Mouse (Mus musculus) MEL (cell line): ENCODE data around the gene Emx2.

Source experiments
- CTCF ChIP-seq, 3 experiments: IDR thresholded peaks in 2 of 3; conservative IDR thresholded peaks in 1 of 3; 2 replicates each; pipeline ENCODE4 v1.5.1; 2011 to 2012; ENCODE audit warnings: low read length in 3 of 3, low read depth in 2 of 3, mild to moderate bottlenecking in 2 of 3, improper control_type of control experiment in 1 of 3, inconsistent platforms in 1 of 3, mixed read lengths in 1 of 3, moderate library complexity in 1 of 3; ENCODE audit not compliant: control insufficient read depth in 1 of 3, insufficient read depth in 1 of 3, poor library complexity in 1 of 3, severe bottlenecking in 1 of 3
- MEF2A ChIP-seq: IDR thresholded peaks from 2 replicates; pipeline ENCODE4 v1.6.1; 2014; ENCODE audit warnings: low read depth, mild to moderate bottlenecking, inconsistent platforms, low read length, improper control_type of control experiment; ENCODE audit not compliant: poor library complexity, insufficient replicate concordance, severe bottlenecking; ENCODE audit errors: extremely low read depth
- POLR2A ChIP-seq, 2 experiments: IDR thresholded peaks; 2 replicates each; pipeline ENCODE4 v1.6.1; 2011 to 2012; ENCODE audit warnings: low read length in 2 of 2, mild to moderate bottlenecking in 2 of 2, control low read depth in 1 of 2, improper control_type of control experiment in 1 of 2, low read depth in 1 of 2, moderate library complexity in 1 of 2; ENCODE audit not compliant: control insufficient read depth in 1 of 2, insufficient read depth in 1 of 2, poor library complexity in 1 of 2
- UBTF ChIP-seq: IDR thresholded peaks from 2 replicates; pipeline ENCODE4 v1.6.1; 2012; ENCODE audit warnings: low read depth, mild to moderate bottlenecking, inconsistent platforms, low read length, improper control_type of control experiment, moderate library complexity, borderline replicate concordance; ENCODE audit not compliant: insufficient read depth

DNA sequence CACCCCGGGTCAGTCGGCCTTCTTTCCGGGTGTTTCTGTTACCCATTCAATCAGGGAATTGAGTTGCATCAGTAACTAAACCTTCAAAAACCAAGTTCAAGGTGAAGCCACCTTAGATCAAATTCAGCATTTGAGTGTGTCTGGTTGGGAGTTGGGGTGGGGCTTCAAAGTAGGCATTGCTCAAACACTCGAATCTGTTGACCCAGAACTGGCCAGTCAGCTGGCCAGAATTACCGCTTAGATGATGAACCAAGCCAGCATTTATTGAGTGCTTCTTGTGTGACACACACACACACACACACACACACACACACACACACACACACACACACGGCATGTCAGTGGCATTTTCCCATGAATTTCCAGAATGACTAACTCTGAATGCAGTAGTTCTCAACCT lies 39.5 kb upstream of the Emx2 start:
- no peak for TF ChIP-seq UBTF
- TF ChIP-seq CTCF (IDR thresholded peaks at IDR 0.05 in 2 of 3, conservative IDR thresholded peaks at IDR 0.05 in 1 of 3; ENCODE audit: control insufficient read depth in 1 of 3, insufficient read depth in 1 of 3, low read depth in 2 of 3, low read length in 3 of 3, poor library complexity in 1 of 3, severe bottlenecking in 1 of 3) = no peak
- TF ChIP-seq MEF2A = no peak
- TF ChIP-seq POLR2A (IDR thresholded peaks at IDR 0.05; ENCODE audit: control insufficient read depth in 1 of 2, insufficient read depth in 1 of 2, low read depth in 1 of 2, low read length in 2 of 2, poor library complexity in 1 of 2) = no peak
